Mouse (Mus musculus): Measurements from ENCODE around the gene Slc46a3.

Gene Slc46a3

DNA sequence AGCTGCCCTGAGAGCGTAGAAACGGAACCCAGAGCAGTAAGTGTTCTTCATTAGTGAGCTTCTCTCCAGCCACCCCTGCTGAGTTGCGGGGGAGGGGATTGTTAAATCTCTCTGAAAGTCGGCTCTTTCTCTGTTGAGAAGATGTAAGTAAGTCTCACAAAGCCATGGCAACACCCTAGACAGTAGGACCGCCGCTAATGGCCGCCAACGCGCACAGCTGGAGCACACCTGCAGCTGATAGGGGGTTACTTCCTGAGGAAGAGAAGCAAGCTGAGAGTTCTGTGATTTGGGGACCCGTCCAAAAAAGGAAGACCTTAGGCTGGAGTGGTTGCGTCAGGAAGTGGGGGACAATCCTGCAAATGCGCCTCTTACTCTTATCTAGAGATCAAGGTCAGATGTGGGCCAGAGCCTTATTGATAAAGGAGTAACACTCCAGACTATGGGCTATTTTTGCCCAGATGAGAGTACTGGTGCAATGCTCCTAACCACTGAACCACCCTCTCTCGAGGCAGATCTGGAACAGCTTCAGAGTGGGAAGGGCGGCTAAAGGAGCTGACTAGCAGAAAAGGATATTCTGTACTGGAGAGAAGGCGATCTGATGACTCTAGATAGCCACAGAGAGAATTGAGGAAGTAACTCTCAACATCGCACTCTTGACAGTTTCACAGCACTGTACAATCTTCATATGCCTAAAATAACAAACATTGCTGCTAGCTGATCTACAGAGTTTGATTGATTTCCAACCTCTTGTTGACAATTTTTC is 1.0 kb upstream of the Slc46a3 start:
- DNase-seq (ENCODE audit: low spot score), result peak; percentile 23

DNA sequence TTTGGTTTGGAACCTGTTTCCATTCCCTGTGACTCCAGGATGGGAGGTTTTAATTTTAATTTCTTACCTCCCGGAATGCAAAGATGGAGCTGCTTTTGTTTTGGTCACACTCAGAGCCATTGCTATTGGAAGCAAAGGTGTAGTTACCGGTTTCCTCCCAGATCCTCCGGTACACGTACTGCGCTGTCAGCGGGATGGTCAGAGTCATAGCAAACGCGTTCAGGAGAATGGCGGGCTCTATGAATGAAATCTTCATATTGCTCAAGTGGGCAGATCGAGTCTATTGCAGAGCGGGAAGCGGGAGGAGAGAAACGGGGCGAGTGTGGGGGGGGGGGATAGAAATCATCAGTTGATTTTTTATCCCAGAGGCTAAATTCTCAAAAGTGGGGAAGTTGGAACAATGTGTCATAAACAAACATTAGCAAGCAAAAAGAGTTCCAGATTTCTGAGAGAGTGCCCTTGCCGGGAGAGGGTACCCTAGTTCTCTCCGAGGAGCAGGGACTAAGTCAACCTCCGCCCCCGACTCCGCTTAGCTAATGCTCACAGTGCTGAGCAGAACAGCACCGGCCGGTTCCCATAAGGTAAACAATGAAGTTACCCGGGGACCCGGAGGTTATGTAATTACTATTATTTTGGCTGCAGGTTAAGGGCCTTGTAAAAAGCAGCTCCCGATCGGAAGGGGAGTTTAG is 705 bp downstream of the Slc46a3 start:
- peak; percentile 28 for DNase-seq (ENCODE audit: low spot score)

DNA sequence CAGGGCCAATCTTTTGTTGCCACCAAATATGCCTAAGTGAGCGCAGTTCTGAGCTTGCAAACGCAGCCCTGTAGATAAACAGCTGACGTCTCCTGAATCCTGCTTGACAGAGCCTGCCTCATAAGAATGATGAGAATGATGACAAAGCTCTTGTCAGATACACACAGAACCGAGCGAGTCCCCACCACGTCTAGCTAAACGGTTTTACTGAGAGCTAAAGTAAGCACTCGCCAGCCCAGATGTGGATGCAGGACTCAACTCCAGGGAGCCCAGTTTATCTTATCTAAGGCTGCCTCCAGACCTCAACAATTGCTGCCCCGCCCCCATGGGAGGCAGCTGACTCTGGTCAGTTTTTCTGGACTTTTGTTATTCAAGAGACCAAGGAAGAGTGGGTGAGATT is 1.5 kb downstream of the Slc46a3 start:
- no peak for DNase-seq (ENCODE audit: low spot score)

DNA sequence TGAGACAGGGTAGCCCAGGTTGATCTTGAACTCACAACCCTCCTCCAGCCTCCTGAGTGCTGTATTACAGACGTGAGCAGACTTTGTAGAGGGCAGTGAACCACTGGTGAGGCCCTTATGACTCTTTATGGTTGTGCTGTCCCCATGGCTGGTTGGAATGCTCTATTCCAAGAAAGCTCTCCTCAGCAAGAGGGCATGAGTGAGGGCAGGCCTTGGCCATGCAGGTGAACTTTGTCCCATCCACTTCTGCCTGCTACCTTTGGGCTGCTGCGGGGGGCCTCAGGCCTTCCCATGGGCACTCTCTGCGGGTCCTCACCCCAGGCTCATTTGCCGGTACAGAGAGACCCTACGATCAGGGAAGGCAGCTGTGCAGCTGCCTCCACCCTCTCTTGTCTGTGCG is 1.9 kb downstream of the Slc46a3 start:
- DNase-seq (ENCODE audit: low spot score), result no peak

DNA sequence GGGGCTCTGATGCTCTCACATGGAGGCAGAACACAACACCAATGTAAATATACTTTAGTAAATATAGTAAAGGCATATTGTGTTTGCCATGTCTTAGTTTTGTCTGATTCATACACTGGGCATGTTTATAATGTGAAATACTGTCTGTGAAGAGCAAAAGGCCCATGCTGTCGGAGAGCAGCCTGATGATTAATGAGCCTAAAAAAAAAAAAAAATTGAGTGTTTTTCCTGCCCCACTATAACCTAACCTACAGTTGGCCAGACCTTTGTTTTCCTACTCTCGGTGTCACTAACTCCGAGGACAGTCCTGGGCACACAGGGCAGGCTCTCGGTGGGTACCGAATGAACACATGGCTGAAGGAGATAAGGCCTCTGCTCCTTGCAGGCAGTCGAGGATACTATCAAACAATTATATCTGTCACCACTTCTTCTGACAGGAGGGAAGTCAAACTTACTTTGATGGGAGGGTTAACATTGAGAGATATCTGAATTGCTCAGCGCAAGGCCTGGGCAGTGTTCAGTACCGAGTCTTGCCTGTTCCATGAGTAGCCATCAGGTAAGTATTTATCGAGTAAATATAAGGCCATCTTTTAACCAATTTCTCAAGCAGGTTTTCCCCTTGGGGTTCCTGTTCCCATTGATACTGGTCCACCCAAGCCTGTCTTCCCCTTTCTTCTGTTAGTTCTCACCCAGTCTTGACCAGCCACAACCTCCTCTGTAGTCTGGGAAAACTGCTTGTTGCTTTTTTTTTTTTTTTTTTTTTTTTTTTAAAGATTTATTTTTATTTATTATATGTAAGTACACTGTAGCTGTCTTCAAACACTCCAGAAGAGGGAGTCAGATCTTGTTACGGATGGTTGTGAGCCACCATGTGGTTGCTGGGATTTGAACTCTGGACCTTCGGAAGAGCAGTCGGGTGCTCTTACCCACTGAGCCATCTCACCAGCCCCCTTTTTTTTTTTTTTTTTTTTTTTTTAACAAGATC is 6.0 kb downstream of the Slc46a3 start:
- DNase-seq (ENCODE audit: low spot score), result no peak

DNA sequence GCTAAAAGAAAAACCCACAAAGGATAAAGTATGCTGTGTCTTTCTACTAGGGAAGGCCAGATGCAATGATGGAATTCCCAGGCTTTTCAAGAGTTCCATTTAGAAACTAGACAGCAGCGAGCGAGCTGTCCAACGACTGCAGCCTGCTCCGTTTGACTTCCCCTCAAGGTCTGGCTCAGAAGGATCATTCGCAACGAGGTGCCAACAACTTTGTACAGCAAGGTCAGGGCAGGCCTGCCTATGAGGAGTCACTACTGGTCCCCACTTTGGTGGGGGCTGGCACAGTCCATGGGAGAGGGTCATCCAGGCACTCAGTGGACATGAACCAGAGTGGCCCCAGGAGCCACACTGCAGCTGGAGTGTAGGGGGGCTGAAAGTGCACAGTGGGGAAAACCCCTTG is 11.0 kb downstream of the Slc46a3 start:
- no peak for DNase-seq (ENCODE audit: low spot score)

DNA sequence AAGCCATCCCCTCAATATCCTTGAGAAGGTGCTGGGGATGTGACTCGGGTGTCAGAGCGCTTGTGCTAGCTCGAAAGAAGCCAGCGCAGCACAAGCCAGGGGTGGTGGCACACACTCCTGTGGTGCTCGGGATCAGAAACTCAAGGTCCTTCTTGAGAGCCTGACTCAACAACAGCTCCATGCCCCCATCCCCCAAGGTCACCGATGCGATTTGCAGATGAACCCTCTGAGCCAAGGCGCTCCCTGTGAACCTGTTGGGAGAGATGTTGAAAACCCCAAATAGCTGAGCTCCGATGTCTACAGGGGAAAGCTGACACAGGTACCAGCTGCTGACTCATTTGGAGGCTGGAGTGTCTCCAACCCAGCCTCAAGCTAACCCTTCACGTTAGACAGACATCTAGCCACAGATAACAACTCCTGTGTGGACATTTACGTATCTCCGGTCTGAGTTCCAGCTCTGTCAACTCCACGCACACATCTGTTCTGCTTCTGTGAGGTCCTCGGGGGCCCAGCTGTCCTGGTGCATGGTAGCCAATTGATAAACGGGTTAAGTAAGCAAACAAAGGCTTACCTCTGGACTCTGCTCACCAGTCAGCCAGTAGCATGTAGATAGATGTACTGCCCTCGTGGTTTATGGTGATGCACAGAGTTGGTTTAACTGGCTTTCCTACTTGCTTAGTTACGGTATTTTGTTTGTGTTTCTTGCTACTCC is 14.5 kb downstream of the Slc46a3 start:
- DNase-seq (ENCODE audit: low spot score), result no peak

DNA sequence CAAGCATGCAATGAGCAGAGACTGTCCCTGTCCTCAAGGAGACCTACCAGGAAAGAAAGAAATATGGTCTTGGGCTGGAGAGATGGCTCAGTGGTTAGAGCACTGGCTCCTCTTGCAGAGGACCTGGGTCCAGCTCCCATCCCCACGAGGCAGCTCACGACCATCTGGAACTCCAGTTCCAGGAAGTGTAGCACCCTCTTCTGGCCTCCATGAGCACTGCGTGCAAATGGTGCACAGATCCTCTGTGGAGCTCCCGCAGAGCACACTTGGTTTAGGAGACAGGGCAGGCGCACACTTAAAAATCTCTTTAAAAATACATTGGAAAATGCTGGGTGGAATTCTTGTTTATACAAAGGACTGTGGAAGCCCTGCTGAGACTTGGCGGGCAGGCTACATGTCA is 17.1 kb downstream of the Slc46a3 start:
- no peak for DNase-seq (ENCODE audit: low spot score)

DNA sequence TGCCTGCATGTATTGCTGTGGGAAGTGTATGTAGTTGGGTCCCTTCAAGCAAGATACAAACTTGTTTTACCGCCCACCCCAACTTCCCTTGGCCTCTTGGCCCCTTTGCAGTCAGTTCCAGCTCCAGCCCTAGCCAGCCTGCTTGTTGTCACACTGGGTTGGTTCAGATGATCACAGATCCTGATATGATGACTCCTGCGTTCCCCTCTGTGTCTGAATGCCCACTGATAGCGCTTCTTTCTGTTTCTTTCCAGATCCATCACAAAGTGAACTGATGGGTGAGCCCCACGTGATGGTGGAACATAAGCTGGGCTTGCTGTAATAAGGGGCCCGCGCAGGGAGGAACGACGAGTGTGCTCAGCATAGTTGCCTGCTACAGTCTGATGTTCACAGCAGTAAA is 19.4 kb downstream of the Slc46a3 start:
- DNase-seq (ENCODE audit: low spot score), result no peak

DNA sequence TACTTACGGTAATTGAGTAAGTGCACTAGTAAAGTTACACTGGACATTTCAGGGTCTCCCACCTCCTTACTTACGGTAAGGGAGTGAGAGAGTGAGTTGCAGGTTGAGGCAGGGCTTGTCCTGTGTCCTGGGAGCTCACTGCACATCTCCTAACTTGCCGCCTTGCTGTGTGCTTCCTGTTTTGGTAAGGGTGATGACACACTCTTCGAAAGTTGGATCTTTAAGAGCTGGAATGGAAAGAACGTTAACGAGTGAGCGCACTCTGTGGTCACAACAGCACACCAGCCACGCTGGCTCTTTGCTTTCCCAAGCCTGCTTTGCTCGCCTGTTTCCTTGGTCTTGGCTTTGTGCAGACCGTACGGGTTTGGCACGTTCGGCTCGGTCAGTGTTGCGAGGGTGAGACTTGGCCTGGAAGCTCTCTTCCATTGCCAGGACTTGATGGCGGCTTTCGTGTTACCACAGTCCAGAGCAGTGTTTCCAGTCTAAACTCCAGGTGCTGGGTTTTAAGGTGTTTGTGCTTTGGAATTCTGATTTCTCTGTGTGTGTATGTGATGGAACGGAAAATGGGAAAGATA is 20.0 kb downstream of the Slc46a3 start:
- no peak for DNase-seq (ENCODE audit: low spot score)

DNA sequence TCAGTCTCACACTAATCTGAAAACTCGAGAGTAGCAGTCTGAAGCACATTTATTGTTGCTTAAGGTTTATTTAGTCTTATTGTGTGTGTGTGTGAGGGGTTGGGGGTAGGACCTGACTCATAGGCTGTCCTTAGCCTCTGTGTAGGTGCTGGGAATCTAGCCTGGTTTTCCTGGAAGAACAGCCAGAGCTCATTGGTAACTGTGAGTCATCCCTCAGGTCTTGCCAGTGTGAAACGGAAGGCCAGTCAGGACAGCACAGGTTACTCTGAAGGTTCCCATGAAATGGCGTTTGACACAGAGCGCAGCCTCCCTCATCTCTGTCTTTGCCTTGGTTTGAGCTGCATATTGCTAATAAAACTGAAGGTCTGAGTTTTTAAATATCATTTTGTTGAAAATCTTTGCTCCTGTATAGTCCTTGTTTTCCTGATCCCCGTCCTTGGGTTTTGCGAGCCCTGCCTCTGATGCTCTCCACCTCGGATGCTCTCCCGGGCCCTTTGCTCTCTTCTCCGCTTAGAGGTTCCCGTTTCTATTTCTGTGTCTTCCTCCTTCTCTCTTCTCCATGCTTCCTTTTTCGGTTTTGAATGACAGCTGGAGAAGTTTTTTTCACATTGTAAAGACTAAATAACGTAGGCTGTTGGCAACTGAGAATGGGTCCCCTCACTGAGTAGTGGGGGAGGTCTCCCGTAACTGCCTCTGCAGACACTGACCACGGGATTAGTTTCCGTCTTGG is 23.4 kb downstream of the Slc46a3 start:
- no peak for DNase-seq (ENCODE audit: low spot score)

DNA sequence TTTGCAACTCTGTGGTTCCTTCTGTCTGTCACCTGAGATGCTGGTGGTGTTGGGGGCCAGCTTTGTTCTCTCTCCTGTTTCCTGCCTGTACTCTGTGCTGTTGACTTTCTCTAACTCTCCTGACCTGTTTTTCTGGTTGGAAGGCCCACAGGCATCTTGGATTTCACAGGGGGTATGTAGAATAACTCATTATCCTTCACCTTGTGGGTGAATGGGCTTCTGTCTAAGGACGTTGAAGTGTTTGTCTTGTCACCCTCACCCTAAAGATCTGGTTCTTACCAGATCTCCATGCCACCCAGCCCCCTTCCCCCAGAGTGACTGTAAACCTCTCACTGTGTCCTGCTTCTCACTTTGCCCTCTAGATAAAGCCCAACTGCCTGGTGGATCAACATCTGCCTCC is 24.3 kb downstream of the Slc46a3 start:
- no peak for DNase-seq (ENCODE audit: low spot score)

DNA sequence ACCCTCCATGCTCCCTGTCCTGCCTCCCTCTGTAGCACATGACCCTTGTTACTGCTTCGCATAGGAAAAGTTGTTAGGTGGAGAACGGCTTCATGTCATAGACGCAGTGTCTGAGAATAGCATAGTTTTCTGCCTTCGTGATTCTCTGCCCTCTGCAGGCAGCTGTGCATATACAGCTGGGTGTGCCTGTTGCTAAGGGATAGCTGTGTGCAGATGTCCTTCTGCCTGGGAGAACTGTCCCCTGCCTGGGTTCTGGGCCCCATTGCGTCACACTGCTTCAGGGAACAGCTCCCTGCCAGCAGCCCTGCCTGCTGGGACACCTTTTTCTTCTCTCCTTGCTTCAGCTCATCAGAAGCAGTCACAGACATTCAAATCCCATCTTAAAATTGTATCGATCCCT is 25.0 kb downstream of the Slc46a3 start:
- no peak for DNase-seq (ENCODE audit: low spot score)

DNA sequence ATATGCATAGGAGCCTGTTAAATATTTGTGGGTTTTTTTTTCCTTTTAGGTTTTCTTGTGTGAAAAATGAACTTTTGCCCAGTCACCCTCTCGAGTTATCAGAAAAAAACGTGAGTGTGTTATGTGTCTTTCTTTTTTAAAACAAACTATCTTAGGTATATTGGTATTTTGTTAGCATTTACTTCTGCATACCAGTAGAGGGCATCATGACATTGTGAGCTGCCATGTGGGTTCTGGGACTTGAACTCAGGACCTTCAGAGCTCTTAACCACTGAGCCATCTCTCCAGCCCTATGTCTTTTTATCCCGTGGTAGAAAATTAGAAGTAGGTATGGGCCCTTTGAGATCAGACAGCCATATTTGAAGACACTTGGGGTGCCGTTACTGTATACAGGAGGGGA is 25.9 kb downstream of the Slc46a3 start:
- DNase-seq (ENCODE audit: low spot score), result no peak

DNA sequence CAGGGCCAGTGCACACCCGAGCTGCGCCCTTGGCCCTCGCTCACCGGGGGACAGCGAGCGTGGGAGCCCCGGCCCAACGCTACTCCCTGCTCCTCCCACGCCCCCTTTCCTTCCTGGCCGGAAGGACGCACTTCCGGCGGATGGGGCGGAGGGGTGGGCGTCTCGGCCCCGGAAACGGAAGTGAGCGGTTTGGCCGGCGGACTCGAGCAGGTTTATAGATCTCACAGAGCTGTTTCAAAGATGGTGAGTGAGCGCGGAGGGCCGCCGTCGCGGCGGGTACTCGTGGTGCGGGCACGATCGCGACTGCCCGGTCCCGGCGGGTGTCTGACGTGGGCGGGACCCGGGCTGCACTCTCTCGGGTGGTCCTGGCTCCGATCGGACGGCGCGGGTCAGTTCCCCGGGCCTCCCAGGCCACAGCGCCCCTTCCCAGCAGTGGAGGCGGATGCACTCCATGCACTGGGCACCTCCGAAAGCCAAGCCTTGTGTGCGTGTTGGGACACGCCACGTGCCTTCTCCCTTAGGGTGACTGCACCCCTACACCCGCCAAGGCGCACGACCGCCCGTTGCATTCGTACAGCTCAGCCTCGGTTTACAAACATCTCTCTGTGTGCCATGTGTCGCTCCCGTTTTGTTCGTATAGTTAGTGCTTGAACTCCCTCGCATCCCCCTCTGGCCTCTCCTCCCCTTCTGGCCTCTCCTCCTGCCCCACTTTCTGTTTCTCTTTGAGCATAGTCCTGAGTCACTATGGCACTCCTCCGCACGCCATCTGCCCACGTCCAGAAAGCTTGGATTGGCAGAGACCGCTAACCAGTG is 34.0 kb downstream of the Slc46a3 start, which contains the start of gene Pomp:
Gene Pomp, plus strand, starts transcription at position 13 of the 813 bp plus-strand sequence.
- DNase-seq (ENCODE audit: low spot score), result peak; percentile 91

DNA sequence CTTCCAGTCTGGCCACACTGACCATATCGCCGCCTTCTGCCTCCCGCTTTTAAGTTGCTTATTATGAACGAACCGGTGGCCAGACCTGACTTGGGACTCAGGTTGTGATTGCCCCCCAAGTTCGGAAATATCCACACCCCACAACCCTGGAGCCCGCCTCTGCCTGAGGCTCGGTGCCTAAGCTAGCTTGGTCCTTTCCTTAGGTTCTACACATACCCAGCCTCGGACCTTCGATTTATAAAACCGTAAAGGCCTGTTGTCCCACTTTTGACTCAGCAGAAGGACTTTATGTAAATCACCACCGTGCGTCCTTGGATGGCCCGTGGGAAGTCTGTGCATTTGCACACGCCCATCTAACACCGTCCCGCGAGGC is 34.6 kb downstream of the Slc46a3 start:
- DNase-seq (ENCODE audit: low spot score), result no peak

DNA sequence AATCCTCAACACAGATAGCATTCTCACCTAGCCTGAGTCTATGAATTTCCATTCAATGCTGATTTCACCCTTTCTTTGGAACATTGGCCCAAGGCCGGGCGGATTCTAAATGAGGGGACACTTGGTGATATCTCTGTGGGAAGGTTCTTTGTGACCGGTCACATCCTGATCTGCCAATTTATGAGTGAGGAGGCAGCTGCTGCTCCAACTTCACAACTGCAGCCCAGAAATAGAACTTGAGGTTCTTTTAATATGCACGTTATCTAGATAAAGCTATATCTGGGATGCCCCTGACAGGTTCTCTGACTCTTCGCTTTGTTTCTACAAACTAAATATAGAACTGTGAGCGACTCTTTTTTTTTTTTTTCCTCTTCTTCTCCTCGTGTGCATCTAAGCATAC is 44.4 kb downstream of the Slc46a3 start:
- no peak for DNase-seq (ENCODE audit: low spot score)

DNA sequence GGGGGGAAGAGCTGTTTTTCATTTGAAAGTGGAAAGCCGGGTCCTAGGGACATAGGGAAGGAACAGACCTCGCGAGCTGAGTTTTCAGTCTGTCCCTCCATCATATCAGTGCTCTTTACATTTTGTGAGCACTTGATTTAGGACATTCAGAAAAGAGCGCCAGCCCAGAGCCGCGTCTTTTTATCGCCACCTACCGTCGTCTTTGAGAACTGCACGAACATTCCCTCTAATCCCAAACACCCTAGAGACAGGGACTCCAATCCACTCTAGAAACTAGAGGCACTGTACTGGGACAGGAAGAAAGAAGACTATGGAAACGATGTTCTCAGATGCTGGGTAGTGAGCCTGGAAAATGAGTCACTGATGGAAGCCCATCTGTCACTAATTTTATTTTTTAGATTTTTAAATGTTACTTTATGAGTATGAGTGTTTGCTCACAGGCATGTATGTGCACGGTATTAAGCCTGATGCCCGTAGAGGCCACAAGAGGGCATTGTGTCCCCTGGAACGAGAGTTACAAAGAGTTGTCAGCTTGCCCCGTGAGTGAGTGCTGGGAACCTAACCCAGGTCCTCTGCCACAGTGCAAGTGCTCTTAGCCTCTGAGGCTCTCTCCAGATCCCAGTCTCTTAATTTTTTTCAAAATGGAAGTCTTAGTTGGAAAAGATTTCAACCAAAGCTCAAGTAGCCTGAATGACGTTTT is 46.3 kb downstream of the Slc46a3 start:
- DNase-seq (ENCODE audit: low spot score), result peak; percentile 74

DNA sequence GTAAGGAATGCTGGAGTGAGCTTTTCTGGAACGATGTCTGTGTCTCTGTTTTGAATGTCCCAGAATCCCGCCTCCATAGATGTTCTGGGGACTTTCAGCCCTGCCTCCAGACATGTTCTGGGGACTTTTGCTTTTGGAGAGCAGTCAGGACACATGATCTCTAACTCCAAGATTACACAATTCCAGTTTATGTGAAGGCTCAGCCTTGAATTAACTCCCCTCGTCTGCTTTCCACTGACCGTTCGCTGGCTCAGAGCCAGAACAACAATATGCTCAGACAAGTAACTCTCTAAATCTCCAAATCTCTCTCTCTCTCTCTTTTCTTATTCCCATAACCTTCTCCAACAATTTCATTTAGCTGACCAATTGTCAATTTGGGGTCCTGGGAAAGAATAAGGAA is 47.3 kb downstream of the Slc46a3 start:
- DNase-seq (ENCODE audit: low spot score), result no peak
